Mouse (Mus musculus) kidney, embryonic 14.5 days (tissue): ENCODE measurements around the gene Aldh3b2. TPM values are rescaled to one million over a fixed set of nuclear protein-coding genes. Genes with fewer than 3 reads are reported as not detected.

Experiments
- ATAC-seq: fragments of 200-750 bp; cut with Nextera tagmentation; 2 replicates; pipeline ENCODE4 v1.8.0; 2017; ENCODE audit warnings: moderate number of reproducible peaks, mild to moderate bottlenecking, moderate TSS enrichment, moderate library complexity; ENCODE audit not compliant: low FRiP score, low TSS enrichment
- H3K27ac ChIP-seq: fragments of 300-500 bp; sonication (generic); 2 replicates; pipeline ENCODE4 v1.5.1; 2014; ENCODE audit warnings: low read depth, mild to moderate bottlenecking, low read length, moderate library complexity, mixed read lengths
- H3K27me3 ChIP-seq: fragments of 300-500 bp; sonication (generic); 2 replicates; pipeline ENCODE4 v1.6.1; 2014; ENCODE audit warnings: mild to moderate bottlenecking, low read length; ENCODE audit not compliant: control insufficient read depth, insufficient read depth
- H3K36me3 ChIP-seq: fragments of 300-500 bp; sonication (generic); 2 replicates; pipeline ENCODE4 v1.6.1; 2014; ENCODE audit warnings: low read length, mixed read lengths; ENCODE audit not compliant: control insufficient read depth, insufficient read depth
- H3K4me1 ChIP-seq: fragments of 300-500 bp; sonication (generic); 2 replicates; pipeline ENCODE4 v1.6.1; 2014; ENCODE audit warnings: low read length, mixed read lengths; ENCODE audit not compliant: control insufficient read depth, insufficient read depth
- H3K4me2 ChIP-seq: fragments of 300-500 bp; sonication (generic); replicated peaks from 2 replicates; pipeline ENCODE4 v1.6.1; 2014; ENCODE audit warnings: low read depth, mild to moderate bottlenecking, low read length
- H3K4me3 ChIP-seq: fragments of 300-500 bp; sonication (generic); 2 replicates; pipeline ENCODE4 v1.5.1; 2014; ENCODE audit warnings: mild to moderate bottlenecking, low read length
- H3K9ac ChIP-seq: fragments of 300-500 bp; sonication (generic); 2 replicates; pipeline ENCODE4 v1.6.1; 2014; ENCODE audit warnings: low read depth, mild to moderate bottlenecking, low read length, moderate library complexity
- H3K9me3 ChIP-seq: fragments of 300-500 bp; sonication (generic); 2 replicates; pipeline ENCODE4 v1.6.1; 2016; ENCODE audit warnings: low read length; ENCODE audit not compliant: control insufficient read depth
- WGBS: fragments of 180-500 bp; shearing (Covaris S2); extraction: QIAGEN DNeasy Blood & Tissue Kit; methylation state at CpG from one replicate; pipeline ENCODE4 v1.1.7; 2014; 5-methylcytosine and 5-hydroxymethylcytosine counted together
- polyA plus RNA-seq: library from polyadenylated mRNA; unstranded; fragments of >200 nt; fragmentation: Nextera tagmentation; extraction: Ambion mirVana; gene quantifications from 2 replicates; pipeline ENCODE4 v1.2.1, GENCODE M21; 2014

Aldh3b2 gene
- polyA plus RNA-seq, 1 experiment from 2014 or later, result 1.3 TPM

DNA sequence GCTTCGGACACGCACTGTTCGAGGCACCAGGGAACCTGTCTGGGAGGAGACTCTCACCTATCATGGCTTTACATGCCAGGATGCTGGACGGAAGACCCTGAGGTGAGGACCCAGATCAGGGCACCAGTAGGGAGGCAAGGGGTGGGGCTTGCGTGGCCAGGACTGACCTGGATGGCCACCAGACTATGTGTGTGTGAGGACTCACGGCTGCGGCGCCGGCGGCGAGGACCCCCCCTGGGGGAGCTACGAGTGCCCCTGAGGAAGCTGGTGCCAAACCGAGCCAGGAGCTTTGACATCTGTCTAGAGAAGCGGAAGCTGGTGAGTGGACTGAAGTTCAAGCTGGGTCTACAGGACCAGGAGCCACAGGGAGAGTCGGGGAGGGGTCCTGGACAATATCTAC lies 32.2 kb downstream of the Aldh3b2 start:
- ATAC-seq, result no peak
- no peaks in the 10 kb centered on the region for H3K9me3 ChIP-seq
- peaks cover 15% of the 10 kb centered on the region for H3K4me1 ChIP-seq
- WGBS, result 82% methylated on average over 15 of the region's 15 CpGs
- H3K36me3 ChIP-seq, result peaks cover 36% of the 10 kb centered on the region
- no peak overlapping the region for H3K4me3 ChIP-seq
- H3K27ac ChIP-seq, result no peak overlapping the region
- H3K4me2 ChIP-seq, result no peak overlapping the region
- H3K27me3 ChIP-seq, result no peaks in the 10 kb centered on the region
- no peak overlapping the region for H3K9ac ChIP-seq

DNA sequence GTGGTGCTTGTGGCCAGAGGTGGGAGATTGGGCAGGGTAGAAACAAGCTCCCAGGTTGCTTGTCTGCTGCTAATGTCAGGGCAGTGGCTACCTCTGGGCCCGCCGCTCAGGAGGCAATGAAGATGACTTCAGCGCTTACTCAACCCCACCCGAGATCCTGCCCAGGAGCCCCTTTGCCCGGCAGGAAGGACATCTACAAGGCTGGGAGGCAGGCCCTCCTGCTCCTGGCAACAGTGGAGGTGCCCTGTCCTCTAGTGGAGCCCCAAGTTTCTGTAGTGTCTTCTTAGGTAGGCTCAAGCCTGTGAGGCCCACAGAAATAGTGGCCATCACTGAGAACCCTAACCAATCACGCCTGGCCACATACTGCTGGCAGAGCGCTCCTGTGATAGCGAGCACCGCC lies 33.0 kb downstream of the Aldh3b2 start:
- 90% methylated on average over 9 of the region's 9 CpGs for WGBS
- Histone ChIP-seq H3K36me3 (peaks cover 44% of the 10 kb centered on the region), H3K4me3 (no peak overlapping the region), H3K27me3 (no peaks in the 10 kb centered on the region), H3K27ac (no peak overlapping the region), H3K4me1 (peaks cover 11% of the 10 kb centered on the region), H3K4me2 (no peak overlapping the region), H3K9me3 (no peaks in the 10 kb centered on the region), H3K9ac (no peak overlapping the region)
- ATAC-seq, result no peak

DNA sequence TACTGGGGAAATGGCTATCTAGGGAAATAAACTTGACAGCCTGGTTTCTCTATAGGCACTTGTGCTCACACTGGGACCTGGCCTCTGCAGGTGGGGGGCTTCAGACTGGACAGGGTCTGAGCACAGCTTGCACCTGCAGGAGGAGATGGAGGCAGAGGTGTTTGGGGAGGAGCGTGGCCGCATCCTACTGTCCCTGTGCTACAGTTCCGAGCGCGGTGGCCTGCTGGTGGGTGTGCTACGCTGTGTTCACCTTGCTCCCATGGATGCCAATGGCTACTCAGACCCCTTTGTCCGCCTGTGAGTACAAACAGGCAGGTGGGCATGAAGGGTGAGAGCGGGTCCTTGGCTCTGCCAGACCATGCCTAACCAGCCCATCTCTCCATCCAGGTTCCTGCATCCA lies 33.8 kb downstream of the Aldh3b2 start:
- Histone ChIP-seq H3K4me3 (no peak overlapping the region), H3K4me2 (no peak overlapping the region), H3K27me3 (no peaks in the 10 kb centered on the region), H3K4me1 (peaks cover 8% of the 10 kb centered on the region), H3K27ac (no peak overlapping the region), H3K9ac (no peak overlapping the region), H3K9me3 (no peaks in the 10 kb centered on the region), H3K36me3 (peaks cover 52% of the 10 kb centered on the region)
- ATAC-seq, result no peak
- 96% methylated on average over 8 of the region's 8 CpGs for WGBS

DNA sequence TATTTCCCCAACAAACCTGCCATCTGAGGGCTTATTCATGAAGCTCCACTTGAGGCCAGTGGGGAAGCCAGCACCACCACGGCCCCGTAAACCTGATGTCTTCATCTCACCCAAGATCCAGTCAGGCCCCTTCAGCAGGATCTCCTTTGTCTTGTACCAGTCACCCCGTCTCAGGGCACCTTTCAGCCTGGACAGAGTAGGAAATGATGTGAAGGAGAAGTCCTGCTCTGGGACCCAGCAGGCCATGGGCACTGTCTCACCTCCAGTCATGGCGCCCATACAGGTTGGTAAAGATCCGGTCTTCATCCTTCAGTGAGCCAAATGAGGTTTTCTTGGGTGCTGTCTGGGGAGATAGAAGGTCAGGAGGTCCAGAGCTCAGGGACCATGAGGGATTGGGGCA lies 39.0 kb downstream of the Aldh3b2 start:
- 96% methylated on average over 5 of the region's 5 CpGs for WGBS
- Histone ChIP-seq H3K4me1 (peaks cover 5% of the 10 kb centered on the region; the same call in 1 of the 2 replicates), H3K27me3 (no peaks in the 10 kb centered on the region), H3K9me3 (no peaks in the 10 kb centered on the region), H3K4me3 (no peak overlapping the region), H3K36me3 (peaks cover 50% of the 10 kb centered on the region), H3K27ac (no peak overlapping the region), H3K4me2 (no peak overlapping the region), H3K9ac (no peak overlapping the region)
- no peak for ATAC-seq

DNA sequence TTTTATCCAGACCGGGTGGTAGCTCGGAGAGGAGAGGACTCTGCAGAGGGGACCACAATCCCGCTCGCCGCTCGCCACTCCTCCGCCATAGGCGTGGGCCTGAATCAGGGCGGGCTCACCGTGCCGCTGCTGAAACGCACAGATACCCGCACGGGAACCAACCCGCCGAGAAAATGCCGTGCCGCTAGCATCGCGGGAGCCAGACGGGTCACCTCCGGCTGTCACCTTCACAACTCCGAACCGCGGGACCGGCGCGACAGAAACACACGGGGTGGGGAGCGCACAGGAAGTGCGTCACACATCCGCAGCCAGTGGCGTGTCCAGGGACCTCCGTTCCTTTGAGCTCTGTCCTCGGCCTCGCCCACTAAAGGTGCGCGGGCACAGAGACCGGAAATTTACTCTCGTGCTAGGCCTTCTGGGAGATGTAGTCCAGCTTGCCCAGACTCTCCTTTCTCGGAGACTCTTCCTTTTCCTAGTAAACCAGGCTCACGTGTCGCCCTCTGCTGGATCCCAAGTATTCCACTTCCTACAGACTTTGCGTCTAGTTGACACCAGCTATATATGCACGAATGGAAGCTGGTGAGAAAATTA lies 40.4 kb downstream of the Aldh3b2 start, which contains the start of gene Ndufv1:
Gene Ndufv1, minus strand, starts transcription at position 375 of the 591 bp plus-strand sequence.
- Histone ChIP-seq H3K4me2 (peak within 1 kb of the TSS; percentile 69), H3K27me3 (no peaks in the 10 kb centered on the region), H3K9ac (peak within 1 kb of the TSS; percentile 62), H3K4me1 (peaks cover 5% of the 10 kb centered on the region; the same call in 1 of the 2 replicates), H3K4me3 (peak within 1 kb of the TSS; percentile 69), H3K9me3 (no peaks in the 10 kb centered on the region), H3K36me3 (peaks cover 36% of the 10 kb centered on the region), H3K27ac (no peak within 1 kb of the TSS)
- under 1% methylated on average over 42 of the region's 45 CpGs for WGBS
- peak; percentile 99 for ATAC-seq

DNA sequence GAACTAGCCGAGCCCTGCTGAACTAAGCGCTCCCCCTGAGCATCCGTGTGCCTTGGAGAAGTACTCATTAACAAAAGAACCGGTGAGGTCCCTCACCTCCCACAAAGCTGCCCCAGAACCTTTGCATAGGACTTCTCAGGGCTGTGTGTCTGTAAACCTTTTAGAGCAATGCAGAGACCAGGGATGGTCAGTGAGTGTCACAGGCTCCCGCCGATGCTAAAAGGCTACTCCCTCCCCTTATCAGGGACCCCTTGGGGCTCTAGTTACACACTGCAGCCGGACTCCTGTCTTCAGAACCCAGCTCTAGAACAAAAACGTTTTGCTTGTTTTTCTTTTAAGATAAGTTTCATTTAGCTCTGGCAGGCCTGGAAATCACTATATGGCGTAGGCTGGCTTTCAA lies 40.9 kb downstream of the Aldh3b2 start:
- WGBS, result 15% methylated on average over 9 of the region's 9 CpGs
- peak; percentile 46; the same call in 1 of the 2 replicates for ATAC-seq
- Histone ChIP-seq H3K4me1 (peaks cover 5% of the 10 kb centered on the region; the same call in 1 of the 2 replicates), H3K36me3 (peaks cover 31% of the 10 kb centered on the region), H3K4me2 (peak overlapping the region; percentile 33), H3K4me3 (peak overlapping the region; percentile 22; the same call in 1 of the 2 replicates), H3K9me3 (no peaks in the 10 kb centered on the region), H3K27me3 (no peaks in the 10 kb centered on the region), H3K9ac (peak overlapping the region; percentile 12; the same call in 1 of the 2 replicates), H3K27ac (no peak overlapping the region)

DNA sequence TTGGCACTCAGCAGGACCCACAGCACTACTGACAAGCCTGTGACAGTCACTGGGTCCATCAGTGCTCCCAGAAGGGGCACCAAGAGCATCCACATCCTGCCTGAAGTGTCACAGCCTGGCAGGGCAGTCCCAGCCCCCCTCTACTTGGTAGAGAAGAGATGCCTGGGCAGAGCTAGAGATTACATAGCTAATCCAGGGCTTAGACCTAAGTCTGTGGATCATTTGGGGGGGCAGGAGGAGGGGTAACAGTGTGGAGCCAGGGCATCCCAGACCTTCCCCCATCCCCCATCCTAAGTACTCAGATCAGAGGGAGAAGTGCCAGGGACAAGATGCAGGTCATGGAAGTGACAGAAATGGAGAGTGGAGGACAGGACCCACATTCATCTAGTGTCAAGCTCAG lies 42.7 kb downstream of the Aldh3b2 start:
- no peaks in the 10 kb centered on the region for H3K9me3 ChIP-seq
- H3K27ac ChIP-seq, result no peak overlapping the region
- H3K36me3 ChIP-seq, result peaks cover 13% of the 10 kb centered on the region; the same call in 1 of the 2 replicates
- no peak overlapping the region for H3K9ac ChIP-seq
- H3K4me2 ChIP-seq, result no peak overlapping the region
- no peaks in the 10 kb centered on the region for H3K27me3 ChIP-seq
- peaks cover 5% of the 10 kb centered on the region; the same call in 1 of the 2 replicates for H3K4me1 ChIP-seq
- no peak for ATAC-seq
- no peak overlapping the region for H3K4me3 ChIP-seq

DNA sequence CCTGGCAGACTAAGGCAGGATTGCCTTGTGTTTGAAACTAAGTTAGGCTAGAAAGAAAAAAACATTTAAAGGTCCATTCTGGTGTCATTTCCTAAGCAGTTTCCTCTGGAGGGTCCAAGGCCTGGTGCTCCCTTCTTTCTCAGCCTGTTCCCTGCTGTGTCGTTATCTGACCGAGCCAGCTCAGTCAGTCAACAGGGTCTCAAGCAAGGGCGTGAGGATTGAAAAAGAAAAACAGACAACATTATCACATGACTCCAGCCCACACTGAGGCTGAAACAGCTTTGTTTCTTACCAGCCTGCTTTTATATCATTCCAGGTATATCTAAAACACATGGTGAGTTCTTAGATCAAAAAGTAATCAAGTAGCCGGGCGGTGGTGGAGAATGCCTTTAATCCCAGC lies 43.5 kb downstream of the Aldh3b2 start:
- no peak for ATAC-seq
- Histone ChIP-seq H3K27ac (no peak overlapping the region), H3K4me2 (no peak overlapping the region), H3K9ac (no peak overlapping the region), H3K4me1 (peaks cover 5% of the 10 kb centered on the region; the same call in 1 of the 2 replicates), H3K9me3 (no peaks in the 10 kb centered on the region), H3K36me3 (peaks cover 6% of the 10 kb centered on the region; the same call in 1 of the 2 replicates), H3K27me3 (no peaks in the 10 kb centered on the region), H3K4me3 (no peak overlapping the region)
- 65% methylated on average over 5 of the region's 5 CpGs for WGBS

DNA sequence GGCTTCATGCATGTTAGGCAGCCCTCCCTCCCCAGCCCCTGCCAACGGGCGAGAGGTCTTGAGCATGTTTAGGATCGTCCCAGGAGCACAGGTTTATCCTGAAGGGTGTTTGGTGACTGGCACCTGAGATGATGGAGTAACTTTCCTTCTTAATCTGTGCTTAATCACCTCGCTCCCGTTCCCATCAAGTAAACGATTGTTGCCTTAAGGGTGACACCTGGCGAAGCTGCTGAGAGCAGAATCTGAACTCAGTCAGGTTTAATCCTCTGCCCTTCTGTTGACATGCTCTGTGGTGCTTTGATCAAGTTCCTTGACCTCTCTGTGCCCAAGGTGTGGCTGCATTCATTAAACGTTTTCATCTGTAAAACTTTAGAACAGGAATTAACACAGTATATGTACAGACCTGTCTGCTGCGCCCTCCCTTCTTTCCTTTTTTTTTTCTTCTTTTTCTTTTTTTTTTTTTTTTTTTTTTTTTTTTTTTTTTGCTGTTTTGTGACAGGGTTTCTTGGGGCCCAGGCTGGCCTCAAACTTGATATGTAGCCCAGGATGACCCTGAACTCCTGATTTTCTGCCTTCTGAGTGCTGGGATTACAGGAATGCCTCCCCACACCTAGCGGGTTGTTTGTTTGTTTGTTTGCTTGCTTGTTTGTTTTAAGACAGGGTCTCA lies 45.9 kb downstream of the Aldh3b2 start:
- no peaks in the 10 kb centered on the region for H3K9me3 ChIP-seq
- no peaks in the 10 kb centered on the region for H3K4me1 ChIP-seq
- ATAC-seq, result no peak
- no peak overlapping the region for H3K4me3 ChIP-seq
- H3K27ac ChIP-seq, result no peak overlapping the region
- H3K27me3 ChIP-seq, result no peaks in the 10 kb centered on the region
- H3K9ac ChIP-seq, result no peak overlapping the region
- H3K4me2 ChIP-seq, result no peak overlapping the region
- 71% methylated on average over 10 of the region's 10 CpGs for WGBS
- H3K36me3 ChIP-seq, result no peaks in the 10 kb centered on the region
